Mouse (Mus musculus) embryonic fibroblast, embryonic 13.5 days (primary cell): ENCODE results near the gene Gm16181.

Experiments used
- CTCF ChIP-seq: IDR thresholded peaks from 2 replicates; pipeline ENCODE4 v1.5.1; 2011; ENCODE audit warnings: mild to moderate bottlenecking, control low read depth, low read length, moderate library complexity, borderline replicate concordance; ENCODE audit not compliant: insufficient read depth
- POLR2A ChIP-seq: IDR thresholded peaks from 2 replicates; pipeline ENCODE4 v1.6.1; 2011; ENCODE audit warnings: low read depth, mild to moderate bottlenecking, control low read depth, low read length, moderate library complexity

DNA sequence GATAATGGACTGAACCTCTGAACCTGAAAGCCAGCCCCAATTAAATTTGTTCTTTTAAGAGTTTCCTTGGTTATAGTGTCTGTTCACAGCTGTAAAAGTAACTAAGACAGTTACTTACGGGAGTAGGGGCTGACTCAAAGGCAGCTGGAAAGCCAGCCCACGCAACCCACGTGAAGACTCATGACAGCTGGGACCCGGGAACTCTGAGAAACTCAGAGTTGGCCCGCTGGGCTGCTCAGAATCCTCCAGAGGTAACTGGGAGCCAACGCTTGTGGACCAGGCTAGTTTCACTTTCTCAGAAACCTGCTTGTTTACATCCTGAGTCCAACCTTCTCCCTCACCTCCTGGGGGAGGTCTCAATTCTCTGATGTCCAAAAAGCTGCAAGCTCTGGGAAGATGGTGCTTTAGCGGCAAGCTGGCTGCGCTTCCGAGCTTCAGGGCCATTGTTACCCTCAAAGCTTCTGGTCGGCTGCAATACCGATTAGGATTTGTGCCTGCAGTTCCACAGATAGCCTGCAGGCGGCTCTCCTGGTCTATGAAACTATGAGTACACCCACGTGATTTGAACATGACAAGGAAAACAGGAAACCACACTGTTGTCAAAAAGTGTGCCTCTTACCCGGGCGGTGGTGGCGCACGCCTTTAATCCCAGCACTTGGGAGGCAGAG is 37.3 kb downstream of the Gm16181 start:
- TF ChIP-seq CTCF (0 out of 2 replicates have a peak, but pooled peaks have one; percentile 32), POLR2A (no peak)
